ENCODE assay signal across 32 mouse cellular contexts in genomic region chr1:144215230-144215629, GRCm38 (mm10). TPM values are rescaled to one million over a fixed set of nuclear protein-coding genes. Genes with fewer than 3 reads are reported as not detected.
A peak's percentile ranks its signal among the peaks of the same experiment; 100 is the strongest.
DNase-seq lines count a peak whose midpoint lies in the region; ATAC-seq lines count a peak whose summit lies in the region.
"Had no signal": no experiment of that assay in that cellular context is flagged by ENCODE, and none has a peak within 500 bp of the region (broad histone marks: within the 10 kb centered on the region; RNA-seq: fewer than 3 reads in every experiment).

No protein-coding gene starts in this region.

- no peak overlapping the region for H3K4me2 ChIP-seq in midbrain, embryonic 14.5 days (ENCODE audit: low read length)
- H3K4me2 ChIP-seq: forebrain, embryonic 13.5 days; heart, embryonic 12.5 days; limb, embryonic 12.5 days; liver, embryonic 15.5 days; lung, embryonic 15.5 days; neural tube, embryonic 13.5 days had no signal

- DNase-seq in 416B (ENCODE audit: low read depth) (peak; percentile 56), NIH3T3 (ENCODE audit: low read depth) (peak; percentile 5)
- peak; percentile 59 for DNase-seq in induced T-regulatory cell, adult 2 months (ENCODE audit: low read depth)
- no peak for DNase-seq in gastrocnemius, postnatal 36 days
- no peak for DNase-seq in thymus, postnatal 4 days
- DNase-seq in midbrain, embryonic 14.5 days = no peak
- DNase-seq: cerebellum, adult 2 months; cerebellum, postnatal 14 days; gastrocnemius, postnatal 14 days; heart, adult 18-20 months; kidney, adult 8-10 months; kidney, postnatal 4 days; layer of hippocampus, postnatal 36 days; right cerebral cortex, postnatal 4 days; thymus, adult 2 months; thymus, postnatal 36 days had no signal

- H3K4me1 ChIP-seq in midbrain, embryonic 14.5 days (ENCODE audit: control insufficient read depth, insufficient read depth, low read length) = no peaks in the 10 kb centered on the region
- H3K4me1 ChIP-seq: forebrain, embryonic 13.5 days; heart, embryonic 12.5 days; hindbrain, embryonic 10.5 days; limb, embryonic 12.5 days; liver, embryonic 15.5 days; lung, embryonic 15.5 days; neural tube, embryonic 13.5 days had no signal

- ATAC-seq in monocyte, adult 5-6 weeks (replicated peaks; ENCODE audit: insufficient number of reproducible peaks, low FRiP score, low TSS enrichment, poor library complexity, severe bottlenecking) = 0 out of 2 replicates have a peak, but pooled peaks have one; percentile 47
- no peak for ATAC-seq in midbrain, embryonic 14.5 days (ENCODE audit: low FRiP score, low TSS enrichment)
- ATAC-seq: forebrain, embryonic 13.5 days; hindbrain, embryonic 16.5 days; intestine, embryonic 16.5 days; midbrain, embryonic 16.5 days had no signal

- intact Hi-C loops in gastrocnemius, postnatal 36 days (cut with DNase I) = no loop called here

- H3K27me3 ChIP-seq in midbrain, embryonic 14.5 days (ENCODE audit: control insufficient read depth, insufficient read depth, low read length) = no peaks in the 10 kb centered on the region
- H3K27me3 ChIP-seq: forebrain, embryonic 13.5 days; heart, embryonic 12.5 days; limb, embryonic 12.5 days; liver, embryonic 15.5 days; lung, embryonic 15.5 days; neural tube, embryonic 13.5 days had no signal

- H3K27ac ChIP-seq in midbrain, embryonic 14.5 days (replicated peaks; ENCODE audit: low read depth, low read length) = no peak overlapping the region
- H3K27ac ChIP-seq: forebrain, embryonic 13.5 days; hindbrain, embryonic 10.5 days; kidney, postnatal 0 days; limb, embryonic 12.5 days; liver, embryonic 15.5 days; lung, embryonic 15.5 days; neural tube, embryonic 13.5 days had no signal

- no peaks in the 10 kb centered on the region for H3K9me3 ChIP-seq in midbrain, embryonic 14.5 days (ENCODE audit: control insufficient read depth, low read length)
- H3K9me3 ChIP-seq: forebrain, embryonic 13.5 days; heart, embryonic 12.5 days; hindbrain, embryonic 10.5 days; limb, embryonic 12.5 days; liver, embryonic 15.5 days; lung, embryonic 15.5 days; neural tube, embryonic 13.5 days had no signal

- H3K36me3 ChIP-seq in midbrain, embryonic 14.5 days (ENCODE audit: control insufficient read depth, insufficient read depth, low read length) = no peaks in the 10 kb centered on the region
- H3K36me3 ChIP-seq: heart, embryonic 12.5 days; hindbrain, embryonic 10.5 days; limb, embryonic 12.5 days; liver, embryonic 15.5 days; lung, embryonic 15.5 days; neural tube, embryonic 13.5 days had no signal

- H3K4me3 ChIP-seq in midbrain, embryonic 14.5 days (replicated peaks; ENCODE audit: low read depth, low read length) = no peak overlapping the region
- H3K4me3 ChIP-seq: forebrain, embryonic 13.5 days; heart, embryonic 12.5 days; hindbrain, embryonic 10.5 days; limb, embryonic 12.5 days; liver, embryonic 15.5 days; lung, embryonic 15.5 days; neural tube, embryonic 13.5 days had no signal

- no peak overlapping the region for H3K9ac ChIP-seq in midbrain, embryonic 14.5 days (replicated peaks; ENCODE audit: low read length)
- H3K9ac ChIP-seq: forebrain, embryonic 13.5 days; heart, embryonic 12.5 days; limb, embryonic 12.5 days; liver, embryonic 15.5 days; lung, embryonic 15.5 days; neural tube, embryonic 13.5 days had no signal

RNA-seq across cellular contexts. Expression of gene Rgs1, which starts 33.8 kb away (rescaled TPM):
- total RNA-seq in monocyte, adult 5-6 weeks (2017) = 965 to 1,298 TPM (median 1,158 TPM) in 3 replicates
- total RNA-seq in gastrocnemius, postnatal 36 days (2021) = not detected
- 0.49 TPM in 1 of 2 replicates, not detected in the other for polyA plus RNA-seq in midbrain, embryonic 14.5 days (2014; fragmentation: Nextera tagmentation; extraction: Ambion mirVana)
- total RNA-seq: gastrocnemius, postnatal 14 days had no signal
- polyA plus RNA-seq: cerebellum, adult 2 months; embryonic facial prominence, embryonic 11.5 days; forebrain, embryonic 13.5 days; hindbrain, embryonic 10.5 days; limb, embryonic 12.5 days; liver, adult 2 months; midbrain, embryonic 16.5 days; neural tube, embryonic 13.5 days had no signal

RNA-seq across cellular contexts. Expression of gene Rgs13, which starts 38.1 kb away (rescaled TPM):
- not detected in 3 replicates for total RNA-seq in monocyte, adult 5-6 weeks (2017)
- not detected for total RNA-seq in gastrocnemius, postnatal 36 days (2021)
- 1.4 and 1.6 TPM in 2 replicates for polyA plus RNA-seq in midbrain, embryonic 14.5 days (2014; fragmentation: Nextera tagmentation; extraction: Ambion mirVana)
- total RNA-seq: adrenal gland, adult 18-20 months; heart, adult 18-20 months; MEL had no signal
- polyA plus RNA-seq: cerebellum, adult 2 months; heart, embryonic 12.5 days; intestine, embryonic 16.5 days; kidney, postnatal 0 days; limb, embryonic 12.5 days; liver, adult 2 months; liver, embryonic 15.5 days had no signal

Comparison
In these comparisons a context has a peak if more than half of its experiments do, and no peak if none do; other contexts are left out.
1. DNase-seq: peak in 416B (single experiment), NIH3T3 (single experiment) and induced T-regulatory cell, adult 2 months (single experiment); none in gastrocnemius, postnatal 36 days (0 of 2), thymus, postnatal 4 days (single experiment) and midbrain, embryonic 14.5 days (single experiment).
2. RNA of gene Rgs1, which starts 33.8 kb away (total RNA-seq): 965 to 1,298 TPM in monocyte, adult 5-6 weeks; not detected in gastrocnemius, postnatal 36 days; every median in the first group is over 100 times any median in the second.